Mouse (Mus musculus) thymus, adult 2 months (tissue): ENCODE data around the gene Vip.

ENCODE experiments used
- CTCF ChIP-seq: fragments of 200-500 bp; IDR thresholded peaks from 2 replicates; pipeline ENCODE4 v1.5.1; 2012; ENCODE audit warnings: mild to moderate bottlenecking, control low read depth, low read length, moderate library complexity, borderline replicate concordance; ENCODE audit not compliant: control insufficient read depth, poor library complexity, insufficient read depth; ENCODE audit errors: extremely low read depth
- POLR2A ChIP-seq: fragments of 200-500 bp; IDR thresholded peaks from 2 replicates; pipeline ENCODE4 v1.6.1; 2012; ENCODE audit warnings: mild to moderate bottlenecking, low read length, control low read depth, moderate library complexity; ENCODE audit not compliant: control insufficient read depth, poor library complexity, insufficient read depth; ENCODE audit errors: extremely low read depth

- no peak for TF ChIP-seq POLR2A
- no peak for TF ChIP-seq CTCF
These were observed 1.7 kb upstream of the Vip start for GRCm38 (mm10) chr10:5637322-5637721.
